ENCODE assay signal across 8 mouse cellular contexts in the genomic region with DNA sequence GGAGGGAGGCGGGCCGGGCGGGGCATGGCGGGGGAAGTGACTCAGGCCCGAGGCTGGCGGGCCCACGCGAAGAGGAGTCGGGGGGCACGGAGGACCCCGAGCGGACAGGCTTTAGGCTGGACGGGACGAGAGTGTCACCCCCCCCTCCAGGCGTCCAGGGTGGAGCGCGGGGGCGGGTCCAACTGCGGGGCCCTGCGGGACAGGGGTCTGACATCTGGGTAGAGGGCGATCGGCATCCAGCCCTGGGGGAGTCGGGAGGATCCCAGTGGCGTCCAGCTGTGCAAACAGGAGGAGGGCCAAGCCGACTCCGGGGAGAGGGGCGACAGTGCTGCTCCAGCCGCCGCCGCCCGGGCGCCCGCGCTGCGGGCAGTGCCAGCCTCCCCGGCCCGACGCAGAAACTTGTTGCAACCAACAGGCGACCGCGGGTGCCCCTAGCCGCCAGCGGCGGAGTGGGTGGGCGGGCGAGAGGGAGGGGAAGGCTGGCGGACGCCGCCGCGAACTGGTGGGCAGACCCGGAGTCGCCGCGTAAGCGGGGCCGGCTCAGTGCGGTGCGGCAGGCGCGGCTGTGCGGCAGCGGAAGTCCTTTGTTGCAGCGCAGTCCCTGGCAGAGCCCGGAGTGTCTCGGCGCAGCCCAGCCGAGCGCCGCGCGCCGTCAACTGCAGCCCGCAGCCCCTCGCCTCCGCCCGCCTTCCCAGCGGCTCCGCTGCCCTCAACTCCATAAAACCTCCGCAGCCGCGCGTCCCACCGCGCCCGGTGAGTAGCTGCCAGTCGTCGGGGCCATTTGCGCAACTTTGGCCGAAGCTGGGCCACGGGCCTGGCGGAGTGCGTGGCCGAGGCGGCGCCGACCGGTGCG. TPM values are rescaled to one million over a fixed set of nuclear protein-coding genes. Genes with fewer than 3 reads are reported as not detected.
DNase-seq lines count a peak whose midpoint lies in the region; ATAC-seq and TF ChIP-seq lines count a peak whose summit lies in the region.

A gene (plus strand): TSS at position 289 of the 853 bp plus-strand sequence.

- H3K36me3 ChIP-seq in embryonic facial prominence, embryonic 12.5 days: no peaks in the 10 kb centered on the region
- H3K36me3 ChIP-seq in heart, adult 2 months (ENCODE audit: control insufficient read depth, insufficient read depth, low read length): peaks cover 2% of the 10 kb centered on the region
- H3K36me3 ChIP-seq in limb, embryonic 15.5 days: no peaks in the 10 kb centered on the region
- H3K36me3 ChIP-seq in midbrain, postnatal 0 days (ENCODE audit: insufficient read depth, low read length): 0 out of 2 replicates have a peak, but pooled peaks cover 2% of the 10 kb centered on the region

- WGBS in embryonic facial prominence, embryonic 12.5 days: under 1% methylated on average over 94 of the region's 99 CpGs
- under 1% methylated on average over 96 of the region's 99 CpGs for WGBS in heart, adult 2 months
- WGBS in limb, embryonic 15.5 days: under 1% methylated on average over 94 of the region's 99 CpGs
- under 1% methylated on average over 69 of the region's 99 CpGs for WGBS in midbrain, postnatal 0 days

- H3K9ac ChIP-seq in embryonic facial prominence, embryonic 12.5 days: peak within 1 kb of the TSS; percentile 97
- peak within 1 kb of the TSS; percentile 93 for H3K9ac ChIP-seq in heart, adult 2 months (ENCODE audit: low read depth, low read length)
- H3K9ac ChIP-seq in limb, embryonic 15.5 days: peak within 1 kb of the TSS; percentile 99
- H3K9ac ChIP-seq in midbrain, postnatal 0 days (replicated peaks; ENCODE audit: low read length, poor library complexity, severe bottlenecking): peak within 1 kb of the TSS; percentile 98

- H3K27me3 ChIP-seq in embryonic facial prominence, embryonic 12.5 days: no peaks in the 10 kb centered on the region
- H3K27me3 ChIP-seq in heart, adult 2 months (ENCODE audit: control insufficient read depth, insufficient read depth, low read length): no peaks in the 10 kb centered on the region
- H3K27me3 ChIP-seq in limb, embryonic 15.5 days: no peaks in the 10 kb centered on the region
- H3K27me3 ChIP-seq in midbrain, postnatal 0 days (ENCODE audit: insufficient read depth, low read length): no peaks in the 10 kb centered on the region

- ATAC-seq in embryonic facial prominence, embryonic 12.5 days (ENCODE audit: insufficient number of reproducible peaks, insufficient read depth, low FRiP score, low TSS enrichment): peak; percentile 59
- ATAC-seq in limb, embryonic 15.5 days (ENCODE audit: insufficient number of reproducible peaks, low FRiP score, low TSS enrichment, low read depth): peak; percentile 71
- ATAC-seq in midbrain, postnatal 0 days (ENCODE audit: low FRiP score): peak; percentile 58

- TF ChIP-seq POLR2A in heart, adult 2 months (IDR thresholded peaks at IDR 0.05; ENCODE audit: insufficient read depth, low read depth, low read length): peak; percentile 46

- H3K27ac ChIP-seq in embryonic facial prominence, embryonic 12.5 days: peak within 1 kb of the TSS; percentile 100
- peak within 1 kb of the TSS; percentile 99 for H3K27ac ChIP-seq in heart, adult 2 months
- peak within 1 kb of the TSS; percentile 100 for H3K27ac ChIP-seq in limb, embryonic 15.5 days
- peak within 1 kb of the TSS; percentile 98 for H3K27ac ChIP-seq in midbrain, postnatal 0 days (ENCODE audit: low read depth, low read length)

- intact Hi-C loops in heart, adult 2 months (cut with DNase I): no loop called here

- peaks cover 2% of the 10 kb centered on the region; the same call in 1 of the 2 replicates for H3K79me2 ChIP-seq in heart, adult 2 months (replicated peaks; ENCODE audit: control insufficient read depth, insufficient read depth, low read length)

- no peaks in the 10 kb centered on the region for H3K9me3 ChIP-seq in embryonic facial prominence, embryonic 12.5 days
- no peaks in the 10 kb centered on the region for H3K9me3 ChIP-seq in limb, embryonic 15.5 days
- H3K9me3 ChIP-seq in midbrain, postnatal 0 days (ENCODE audit: low read length): no peaks in the 10 kb centered on the region

- DNase-seq in layer of hippocampus, adult 11-12 months (ENCODE audit: low spot score): peak; percentile 82
- DNase-seq in layer of hippocampus, adult 9-10 months (ENCODE audit: low spot score): no peak
- peak; percentile 89 for DNase-seq in heart, adult 2 months
- peak; percentile 67 to 75 for DNase-seq in kidney, adult 8-10 months
- DNase-seq in midbrain, postnatal 0 days (ENCODE audit: low spot score): peak; percentile 77
- peak; percentile 70 to 76 for DNase-seq in spleen, postnatal 14 days (ENCODE audit: low spot score in 2 of 2)

- peak; percentile 30 for TF ChIP-seq CTCF in heart, adult 2 months (IDR thresholded peaks at IDR 0.05)
- peak; percentile 35 for TF ChIP-seq CTCF in midbrain, postnatal 0 days (IDR thresholded peaks at IDR 0.05)

- no peak for TF ChIP-seq EP300 in heart, adult 2 months (IDR thresholded peaks at IDR 0.05; ENCODE audit: insufficient read depth, low read depth, low read length)

- H3K4me3 ChIP-seq in embryonic facial prominence, embryonic 12.5 days: peak within 1 kb of the TSS; percentile 75
- peak within 1 kb of the TSS; percentile 65 for H3K4me3 ChIP-seq in heart, adult 2 months
- peak within 1 kb of the TSS; percentile 98 for H3K4me3 ChIP-seq in limb, embryonic 15.5 days
- H3K4me3 ChIP-seq in midbrain, postnatal 0 days (ENCODE audit: low read depth, low read length): peak within 1 kb of the TSS; percentile 97

- H3K4me2 ChIP-seq in embryonic facial prominence, embryonic 12.5 days (replicated peaks): peak within 1 kb of the TSS; percentile 81
- peak within 1 kb of the TSS; percentile 73 for H3K4me2 ChIP-seq in limb, embryonic 15.5 days
- H3K4me2 ChIP-seq in midbrain, postnatal 0 days (ENCODE audit: low read depth, low read length, poor library complexity, severe bottlenecking): peak within 1 kb of the TSS; percentile 92

- peaks cover 45% of the 10 kb centered on the region for H3K4me1 ChIP-seq in embryonic facial prominence, embryonic 12.5 days
- H3K4me1 ChIP-seq in heart, adult 2 months (ENCODE audit: control insufficient read depth, insufficient read depth, low read length): peaks cover 14% of the 10 kb centered on the region
- peaks cover 46% of the 10 kb centered on the region for H3K4me1 ChIP-seq in limb, embryonic 15.5 days
- H3K4me1 ChIP-seq in midbrain, postnatal 0 days (ENCODE audit: insufficient read depth, low read length): peaks cover 8% of the 10 kb centered on the region; the same call in 1 of the 2 replicates

RNA-seq across cellular contexts. Expression of the gene that starts here (rescaled TPM):
- polyA plus RNA-seq in embryonic facial prominence, embryonic 12.5 days (2016; fragmentation: Nextera tagmentation; extraction: Ambion mirVana): 11.0 and 11.7 TPM in 2 replicates
- total RNA-seq in heart, adult 2 months (2021): 1 to 10 TPM; 3.0 to 3.9 TPM
- polyA plus RNA-seq in heart, adult 2 months (2012; rRNA removed): 1.1 and 2.3 TPM in 2 replicates
- polyA plus RNA-seq in limb, embryonic 15.5 days (2015; fragmentation: Nextera tagmentation; extraction: Ambion mirVana): 9.6 and 10.0 TPM in 2 replicates
- 2.9 and 3.4 TPM in 2 replicates for total RNA-seq in midbrain, postnatal 0 days (2014; rRNA removed)
- 1.7 and 1.9 TPM in 2 replicates for polyA plus RNA-seq in midbrain, postnatal 0 days (2015; fragmentation: Nextera tagmentation; extraction: Ambion mirVana)
